Mouse (Mus musculus) embryonic facial prominence, embryonic 13.5 days (tissue): ENCODE results near the gene Capn8. TPM values are rescaled to one million over a fixed set of nuclear protein-coding genes. Genes with fewer than 3 reads are reported as not detected.
"Not testable (repeated sequence)": the region's sequence is repeated elsewhere in the genome, so short reads cannot be mapped to it uniquely, and the experiment has no call there.

ENCODE experiments used
- ATAC-seq: fragments of 200-750 bp; cut with Nextera tagmentation; 2 replicates; pipeline ENCODE4 v1.8.0; 2017; ENCODE audit warnings: low read depth; ENCODE audit not compliant: insufficient number of reproducible peaks, insufficient read depth, low FRiP score, low TSS enrichment
- H3K27ac ChIP-seq: fragments of 300-500 bp; sonication (generic); 2 replicates; pipeline ENCODE4 v1.5.1; 2015; ENCODE audit warnings: moderate library complexity, mild to moderate bottlenecking, inconsistent platforms
- H3K27me3 ChIP-seq: fragments of 300-500 bp; sonication (generic); 2 replicates; pipeline ENCODE4 v1.6.1; 2015; ENCODE audit warnings: mild to moderate bottlenecking, inconsistent platforms
- H3K36me3 ChIP-seq: fragments of 300-500 bp; sonication (generic); 2 replicates; pipeline ENCODE4 v1.6.1; 2015; ENCODE audit warnings: mild to moderate bottlenecking, inconsistent platforms
- H3K4me1 ChIP-seq: fragments of 300-500 bp; sonication (generic); 2 replicates; pipeline ENCODE4 v1.6.1; 2015; ENCODE audit warnings: inconsistent platforms
- H3K4me2 ChIP-seq: fragments of 300-500 bp; sonication (generic); 2 replicates; pipeline ENCODE4 v1.6.1; 2015; ENCODE audit warnings: moderate library complexity, mild to moderate bottlenecking, inconsistent platforms
- H3K4me3 ChIP-seq: fragments of 300-500 bp; sonication (generic); 2 replicates; pipeline ENCODE4 v1.5.1; 2015; ENCODE audit warnings: mild to moderate bottlenecking, inconsistent platforms
- H3K9ac ChIP-seq: fragments of 300-500 bp; sonication (generic); 2 replicates; pipeline ENCODE4 v1.6.1; 2015; ENCODE audit warnings: mild to moderate bottlenecking, inconsistent platforms
- H3K9me3 ChIP-seq: fragments of 300-500 bp; sonication (generic); 2 replicates; pipeline ENCODE4 v1.6.1; 2016; ENCODE audit warnings: inconsistent platforms
- WGBS: fragments of 180-500 bp; shearing (Covaris S2); methylation state at CpG from one replicate; pipeline ENCODE4 v1.1.7; 2015; ENCODE audit warnings: mixed read lengths; 5-methylcytosine and 5-hydroxymethylcytosine counted together
- polyA plus RNA-seq: library from polyadenylated mRNA; unstranded; fragments of >200 nt; fragmentation: Nextera tagmentation; extraction: Ambion mirVana; gene quantifications from 2 replicates; pipeline ENCODE4 v1.2.1, GENCODE M21; 2015

Capn8 gene
- polyA plus RNA-seq, 1 experiment from 2014 or later: not detected

DNA sequence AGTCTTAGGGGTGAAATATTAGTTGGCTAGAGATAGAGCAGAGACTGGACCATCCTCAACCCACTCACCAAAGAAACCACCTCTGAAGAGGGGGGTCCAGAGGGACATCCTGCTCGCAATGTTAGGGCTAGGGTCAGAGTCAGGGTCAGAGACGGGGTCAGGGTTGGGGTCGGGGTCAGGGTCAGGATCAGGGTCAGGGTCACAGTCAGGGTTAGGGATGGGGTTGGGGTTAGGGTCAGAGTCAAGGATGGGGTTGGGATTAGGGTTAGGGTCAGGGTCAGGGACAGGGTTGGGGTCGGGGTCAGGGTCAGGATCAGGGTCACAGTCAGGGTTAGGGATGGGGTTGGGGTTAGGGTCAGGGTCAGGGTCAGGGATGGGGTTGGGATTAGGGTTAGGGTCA is 64.4 kb downstream of the Capn8 start:
- Histone ChIP-seq H3K9me3 (no peaks in the 10 kb centered on the region), H3K4me3 (no peak overlapping the region), H3K27ac (no peak overlapping the region), H3K9ac (no peak overlapping the region), H3K27me3 (no peaks in the 10 kb centered on the region), H3K36me3 (no peaks in the 10 kb centered on the region), H3K4me1 (no peaks in the 10 kb centered on the region), H3K4me2 (no peak overlapping the region)
- 83% methylated on average over 4 of the region's 4 CpGs for WGBS
- no peak; the same call in 1 of the 2 replicates for ATAC-seq

- ATAC-seq: no peak
- Histone ChIP-seq H3K4me1 (peaks cover 3% of the 10 kb centered on the region; the same call in 1 of the 2 replicates), H3K27me3 (no peaks in the 10 kb centered on the region), H3K9me3 (no peaks in the 10 kb centered on the region; the same call in 1 of the 2 replicates), H3K4me3 (no peak overlapping the region), H3K9ac (no peak overlapping the region), H3K4me2 (no peak overlapping the region), H3K36me3 (no peaks in the 10 kb centered on the region), H3K27ac (no peak overlapping the region)
- WGBS: 80% methylated on average over 12 of the region's 12 CpGs
These were observed 69.0 kb downstream of the Capn8 start for GRCm38 (mm10) chr1:182633712-182634294.

GRCm38 (mm10) chr1:182639016-182639415 is 74.2 kb downstream of the Capn8 start:
- no peak overlapping the region for H3K4me2 ChIP-seq
- no peak overlapping the region for H3K27ac ChIP-seq
- H3K36me3 ChIP-seq: no peaks in the 10 kb centered on the region
- ATAC-seq: no peak
- no peak overlapping the region for H3K9ac ChIP-seq
- no peaks in the 10 kb centered on the region for H3K27me3 ChIP-seq
- no peak overlapping the region for H3K4me3 ChIP-seq
- 49% methylated on average over 7 of the region's 7 CpGs for WGBS
- no peaks in the 10 kb centered on the region; the same call in 1 of the 2 replicates for H3K9me3 ChIP-seq
- H3K4me1 ChIP-seq: peaks cover 15% of the 10 kb centered on the region; the same call in 1 of the 2 replicates

DNA sequence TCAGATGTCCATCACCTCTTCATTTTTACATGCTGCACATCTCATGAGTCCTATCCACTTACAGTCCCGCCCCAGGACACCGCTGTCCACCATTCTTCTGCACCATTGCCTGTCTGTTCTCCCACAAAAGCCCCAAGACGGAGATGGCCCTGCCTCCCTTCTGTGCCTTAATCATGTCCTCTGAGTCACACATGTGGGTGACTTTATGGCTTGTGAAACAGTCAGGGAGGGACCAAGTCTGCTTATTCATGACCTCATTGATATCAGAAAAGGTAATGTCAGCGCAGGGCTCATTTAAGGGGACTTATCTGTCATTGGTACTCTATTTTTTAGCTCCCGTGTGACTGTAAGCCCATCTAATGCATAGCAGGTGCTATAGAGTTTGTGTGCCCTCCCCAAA is 74.6 kb downstream of the Capn8 start:
- Histone ChIP-seq H3K27ac (no peak overlapping the region), H3K4me3 (no peak overlapping the region), H3K27me3 (no peaks in the 10 kb centered on the region), H3K9me3 (no peaks in the 10 kb centered on the region; the same call in 1 of the 2 replicates), H3K36me3 (no peaks in the 10 kb centered on the region), H3K4me1 (peaks cover 15% of the 10 kb centered on the region; the same call in 1 of the 2 replicates), H3K4me2 (no peak overlapping the region), H3K9ac (no peak overlapping the region)
- no peak for ATAC-seq
- 80% methylated on average over 5 of the region's 5 CpGs for WGBS

- ATAC-seq: no peak
- 68% methylated on average over 4 of the region's 4 CpGs for WGBS
- no peaks in the 10 kb centered on the region for H3K36me3 ChIP-seq
- no peak overlapping the region for H3K4me3 ChIP-seq
- H3K4me1 ChIP-seq: peaks cover 16% of the 10 kb centered on the region
- no peak overlapping the region for H3K4me2 ChIP-seq
- H3K9me3 ChIP-seq: no peaks in the 10 kb centered on the region; the same call in 1 of the 2 replicates
- H3K27ac ChIP-seq: no peak overlapping the region
- H3K9ac ChIP-seq: no peak overlapping the region
- H3K27me3 ChIP-seq: no peaks in the 10 kb centered on the region
These were observed 75.3 kb downstream of the Capn8 start for GRCm38 (mm10) chr1:182640094-182640493.

- H3K4me3 ChIP-seq: no peak overlapping the region
- H3K27ac ChIP-seq: no peak overlapping the region
- 41% methylated on average over 2 of the region's 2 CpGs for WGBS
- no peak overlapping the region for H3K9ac ChIP-seq
- no peaks in the 10 kb centered on the region for H3K27me3 ChIP-seq
- no peak overlapping the region for H3K4me2 ChIP-seq
- no peaks in the 10 kb centered on the region for H3K36me3 ChIP-seq
- no peak for ATAC-seq
- H3K9me3 ChIP-seq: no peaks in the 10 kb centered on the region
- peaks cover 24% of the 10 kb centered on the region for H3K4me1 ChIP-seq
These were observed 78.0 kb downstream of the Capn8 start for GRCm38 (mm10) chr1:182642779-182643178.

DNA sequence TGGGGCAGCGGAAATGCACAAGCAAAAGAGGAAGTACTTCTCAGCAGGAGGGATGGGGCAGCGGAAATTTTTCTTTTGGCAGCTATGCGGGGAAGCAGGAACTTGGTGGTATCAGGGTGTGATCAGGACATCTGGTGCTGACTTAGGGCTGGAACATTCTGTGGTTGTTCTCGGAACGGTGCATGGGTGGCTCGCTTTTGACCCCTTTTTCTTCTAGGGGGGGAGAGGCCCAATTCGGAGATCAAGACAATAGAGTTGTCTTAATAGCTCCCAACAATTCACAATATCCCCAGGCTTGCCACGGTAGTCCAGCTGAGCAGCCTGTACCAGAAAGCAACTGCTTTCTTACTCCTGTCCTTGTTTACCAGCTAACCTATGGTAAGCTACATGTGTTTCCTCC is 79.6 kb downstream of the Capn8 start:
- not testable (repeated sequence) for ATAC-seq, H3K4me3 ChIP-seq, H3K36me3 ChIP-seq, H3K9me3 ChIP-seq, H3K9ac ChIP-seq, H3K27me3 ChIP-seq, H3K27ac ChIP-seq, H3K4me2 ChIP-seq
- H3K4me1 ChIP-seq: peaks cover 15% of the 10 kb centered on the region
- 84% methylated on average over 8 of the region's 8 CpGs for WGBS

- 0 out of 2 replicates have a peak, but pooled peaks have one; percentile 52 for ATAC-seq
- H3K4me3 ChIP-seq: no peak overlapping the region
- H3K9me3 ChIP-seq: no peaks in the 10 kb centered on the region
- 33% methylated on average over 6 of the region's 6 CpGs for WGBS
- H3K27ac ChIP-seq: no peak overlapping the region
- H3K4me2 ChIP-seq: no peak overlapping the region
- no peaks in the 10 kb centered on the region for H3K27me3 ChIP-seq
- no peaks in the 10 kb centered on the region for H3K36me3 ChIP-seq
- peaks cover 15% of the 10 kb centered on the region for H3K4me1 ChIP-seq
- no peak overlapping the region for H3K9ac ChIP-seq
These were observed 80.4 kb downstream of the Capn8 start for GRCm38 (mm10) chr1:182645211-182645668.

DNA sequence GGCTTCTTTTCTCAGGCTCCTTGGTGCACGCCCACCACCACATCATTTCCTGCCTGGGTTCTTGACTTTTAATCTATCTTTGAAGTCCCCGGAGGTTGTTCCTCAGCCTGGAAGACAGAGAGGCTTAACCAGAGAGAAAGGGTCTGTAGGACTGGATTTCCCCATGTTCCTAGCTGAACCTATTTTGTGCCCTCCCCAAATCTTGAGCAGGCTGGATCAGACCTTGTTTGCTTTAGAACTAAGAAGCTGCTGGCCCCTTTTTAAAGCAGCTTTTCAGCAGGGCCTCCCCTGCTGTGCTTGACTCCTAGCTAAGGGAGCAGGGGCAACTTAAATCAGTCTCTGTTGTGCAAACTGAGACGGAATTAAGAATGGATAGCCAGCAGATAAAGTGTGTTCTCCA is 82.0 kb downstream of the Capn8 start:
- Histone ChIP-seq H3K4me2 (no peak overlapping the region), H3K4me1 (peaks cover 15% of the 10 kb centered on the region), H3K9ac (no peak overlapping the region), H3K27me3 (no peaks in the 10 kb centered on the region), H3K9me3 (0 out of 2 replicates have a peak, but pooled peaks cover 4% of the 10 kb centered on the region), H3K36me3 (no peaks in the 10 kb centered on the region), H3K4me3 (no peak overlapping the region), H3K27ac (no peak overlapping the region)
- WGBS: 54% methylated on average over 3 of the region's 3 CpGs
- ATAC-seq: no peak

DNA sequence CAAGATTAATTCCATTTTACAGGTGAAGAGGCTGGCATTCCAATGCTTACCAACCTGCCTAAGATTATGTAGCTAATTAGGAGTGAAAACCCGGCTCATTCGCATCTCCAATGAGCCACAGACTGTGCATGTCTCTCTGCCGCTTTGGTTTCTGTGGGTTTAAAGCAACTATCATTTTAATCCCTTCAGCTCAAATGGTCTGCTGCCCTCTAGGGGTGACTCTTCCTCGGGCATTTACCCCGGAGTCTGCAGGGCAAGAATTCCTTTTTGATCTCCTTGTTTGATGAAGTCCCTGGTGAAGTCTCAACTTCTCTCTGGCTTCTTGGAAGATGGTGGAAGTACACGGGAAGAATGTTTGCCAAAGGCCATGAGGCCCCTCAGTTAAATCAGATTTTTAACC is 93.0 kb downstream of the Capn8 start:
- Histone ChIP-seq H3K4me3 (no peak overlapping the region), H3K36me3 (no peaks in the 10 kb centered on the region), H3K9ac (no peak overlapping the region), H3K4me2 (no peak overlapping the region), H3K9me3 (no peaks in the 10 kb centered on the region), H3K27ac (no peak overlapping the region), H3K27me3 (no peaks in the 10 kb centered on the region), H3K4me1 (0 out of 2 replicates have a peak, but pooled peaks cover 6% of the 10 kb centered on the region)
- 21% methylated on average over 6 of the region's 6 CpGs for WGBS
- no peak for ATAC-seq

- 0 out of 2 replicates have a peak, but pooled peaks cover 14% of the 10 kb centered on the region for H3K4me1 ChIP-seq
- no peak overlapping the region for H3K4me2 ChIP-seq
- no peaks in the 10 kb centered on the region for H3K27me3 ChIP-seq
- no peaks in the 10 kb centered on the region for H3K36me3 ChIP-seq
- whole genome bisulfite sequencing: 59% methylated on average over 7 of the region's 7 CpGs
- H3K9me3 ChIP-seq: no peaks in the 10 kb centered on the region
- H3K4me3 ChIP-seq: no peak overlapping the region
- no peak overlapping the region for H3K9ac ChIP-seq
- H3K27ac ChIP-seq: no peak overlapping the region
- no peak for ATAC-seq
These were observed 95.6 kb downstream of the Capn8 start for GRCm38 (mm10) chr1:182660365-182660764.

DNA sequence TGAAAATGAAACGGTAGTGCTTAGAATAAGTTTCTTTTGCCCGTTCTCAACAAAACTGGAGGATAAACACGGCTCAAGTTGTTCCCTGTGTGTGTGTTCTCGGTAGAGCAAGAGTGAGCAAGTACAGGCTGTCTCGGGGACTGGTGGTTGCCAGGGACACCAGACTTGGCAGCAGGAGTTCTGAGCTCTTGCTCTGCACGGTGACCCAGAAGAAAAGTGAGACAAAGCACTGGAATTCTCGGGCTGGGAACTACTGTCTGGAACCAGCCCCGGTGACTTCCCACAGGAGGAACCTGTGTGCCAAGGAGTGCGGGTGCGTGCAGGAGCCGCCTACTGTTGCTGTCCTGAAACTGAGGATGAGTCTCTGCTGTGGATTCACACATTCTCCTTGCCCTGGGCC is 98.9 kb downstream of the Capn8 start:
- H3K4me3 ChIP-seq: no peak overlapping the region
- no peak overlapping the region for H3K27ac ChIP-seq
- WGBS: 70% methylated on average over 11 of the region's 11 CpGs
- H3K4me2 ChIP-seq: no peak overlapping the region
- ATAC-seq: no peak
- no peaks in the 10 kb centered on the region for H3K27me3 ChIP-seq
- no peaks in the 10 kb centered on the region for H3K9me3 ChIP-seq
- no peaks in the 10 kb centered on the region for H3K36me3 ChIP-seq
- no peak overlapping the region for H3K9ac ChIP-seq
- 0 out of 2 replicates have a peak, but pooled peaks cover 8% of the 10 kb centered on the region for H3K4me1 ChIP-seq
